Mouse (Mus musculus): ENCODE results near the gene Fktn.

GRCm38 (mm10) chr4:53722506-53722905, 8.7 kb downstream of the Fktn start:
- TF ChIP-seq POLR2A (IDR thresholded peaks at IDR 0.05; ENCODE audit: extremely low read depth, insufficient read depth, low read length) (no peak), CTCF (IDR thresholded peaks at IDR 0.05; ENCODE audit: extremely low read depth, insufficient read depth, low read length) (no peak)
